Mouse (Mus musculus) 3T3-L1 (cell line): ENCODE results near the gene Lmo7.
A peak's percentile ranks its signal among the peaks of the same experiment; 100 is the strongest.

Experiments
- DNase-seq: peaks from one replicate; pipeline ENCODE4 v3.0.0-alpha.2; 2015; ENCODE audit warnings: low read depth, low spot score

The Lmo7 gene

GRCm38 (mm10) chr14:101729237-101729971, at the start of gene Lmo7, which contains the start of gene Gm9922:
TSS of gene Lmo7 (plus strand) at chr14:101729957.
TSS of gene Gm9922 (minus strand) at chr14:101729814.
- DNase-seq: peak; percentile 78

- no peak for DNase-seq
Observed at GRCm38 (mm10) chr14:101687696-101688095, 42.1 kb upstream of the Lmo7 start.

- DNase-seq: no peak
Observed at GRCm38 (mm10) chr14:101688406-101688805, 41.4 kb upstream of the Lmo7 start.

- no peak for DNase-seq
Observed at GRCm38 (mm10) chr14:101704479-101704878, 25.3 kb upstream of the Lmo7 start.

GRCm38 (mm10) chr14:101707088-101707487, 22.7 kb upstream of the Lmo7 start:
- no peak for DNase-seq

- no peak for DNase-seq
Observed at GRCm38 (mm10) chr14:101714414-101714813, 15.3 kb upstream of the Lmo7 start.

- no peak for DNase-seq
Observed at GRCm38 (mm10) chr14:101729972-101730692, 375 bp downstream of the Lmo7 start.

GRCm38 (mm10) chr14:101733542-101734303, 4.0 kb downstream of the Lmo7 start:
- DNase-seq: no peak

GRCm38 (mm10) chr14:101737501-101737900, 7.7 kb downstream of the Lmo7 start:
- no peak for DNase-seq

GRCm38 (mm10) chr14:101746635-101747034, 16.9 kb downstream of the Lmo7 start:
- peak; percentile 81 for DNase-seq

- DNase-seq: no peak
Observed at GRCm38 (mm10) chr14:101747811-101748210, 18.1 kb downstream of the Lmo7 start.

GRCm38 (mm10) chr14:101748436-101748835, 18.7 kb downstream of the Lmo7 start:
- DNase-seq: no peak

- peak; percentile 44 for DNase-seq
Observed at GRCm38 (mm10) chr14:101750910-101751309, 21.2 kb downstream of the Lmo7 start.

- no peak for DNase-seq
Observed at GRCm38 (mm10) chr14:101755425-101755824, 25.7 kb downstream of the Lmo7 start.

- peak; percentile 69 for DNase-seq
Observed at GRCm38 (mm10) chr14:101762267-101762666, 32.5 kb downstream of the Lmo7 start.

GRCm38 (mm10) chr14:101763762-101764295, 34.1 kb downstream of the Lmo7 start:
- DNase-seq: no peak

GRCm38 (mm10) chr14:101771336-101771735, 41.6 kb downstream of the Lmo7 start:
- DNase-seq: no peak

- no peak for DNase-seq
Observed at GRCm38 (mm10) chr14:101771756-101772155, 42.0 kb downstream of the Lmo7 start.

- DNase-seq: peak; percentile 63
Observed at GRCm38 (mm10) chr14:101774631-101775030, 44.9 kb downstream of the Lmo7 start.

GRCm38 (mm10) chr14:101776296-101777128, 46.8 kb downstream of the Lmo7 start:
- DNase-seq: peak; percentile 58

- DNase-seq: no peak
Observed at GRCm38 (mm10) chr14:101777129-101777493, 47.4 kb downstream of the Lmo7 start.
